Mouse (Mus musculus) E14TG2a.4 (cell line): ENCODE results near the gene Arid3a.

Experiments used
- CTCF ChIP-seq: conservative IDR thresholded peaks from 2 replicates; pipeline ENCODE4 v1.5.1; 2014; ENCODE audit warnings: low read length
- NANOG ChIP-seq: IDR thresholded peaks from 2 replicates; pipeline ENCODE4 v1.6.1; 2014; ENCODE audit warnings: borderline replicate concordance, low read length, mixed read lengths

DNA sequence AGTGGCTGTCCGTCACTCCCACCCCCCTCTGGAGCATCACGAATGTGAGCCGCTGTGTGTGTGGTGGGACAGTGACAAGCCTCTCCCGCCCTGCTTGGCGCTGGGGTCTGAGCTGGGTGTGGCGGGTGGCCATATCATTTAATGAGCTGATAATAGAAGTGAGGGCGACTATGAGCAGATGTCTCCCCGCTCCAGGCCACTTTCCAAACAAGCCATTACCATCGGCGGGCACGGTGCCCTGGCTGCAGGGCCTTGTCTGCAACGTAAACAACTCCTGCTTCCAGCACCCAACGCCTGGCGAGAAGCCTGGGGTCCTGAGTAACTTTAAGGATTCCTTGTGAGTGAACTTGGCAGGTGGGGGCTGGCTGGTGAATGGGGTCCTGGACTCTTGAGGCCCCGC lies 71.0 kb downstream of the Arid3a start:
- TF ChIP-seq CTCF (no peak), NANOG (no peak)
